ENCODE assay signal across 7 mouse cellular contexts in genomic region chr7:107708491-107709112, GRCm38 (mm10). TPM values are rescaled to one million over a fixed set of nuclear protein-coding genes. Genes with fewer than 3 reads are reported as not detected.
A peak's percentile ranks its signal among the peaks of the same experiment; 100 is the strongest.
DNase-seq lines count a peak whose midpoint lies in the region; ATAC-seq and TF ChIP-seq lines count a peak whose summit lies in the region.

No protein-coding gene starts in this region.

- H3K4me3 ChIP-seq in embryonic facial prominence, embryonic 13.5 days = peak overlapping the region; percentile 30
- 0 out of 2 replicates have a peak overlapping the region, but pooled peaks have one; percentile 8 for H3K4me3 ChIP-seq in limb, embryonic 11.5 days (ENCODE audit: low read depth, low read length)
- peak overlapping the region; percentile 10; the same call in 1 of the 2 replicates for H3K4me3 ChIP-seq in midbrain, embryonic 13.5 days (replicated peaks)
- H3K4me3 ChIP-seq in small intestine, adult 2 months (ENCODE audit: low read depth, low read length) = peak overlapping the region; percentile 11; the same call in 1 of the 2 replicates

- H3K4me2 ChIP-seq in embryonic facial prominence, embryonic 13.5 days = peak overlapping the region; percentile 55
- H3K4me2 ChIP-seq in limb, embryonic 11.5 days (ENCODE audit: low read depth, severe bottlenecking) = peak overlapping the region; percentile 31
- H3K4me2 ChIP-seq in midbrain, embryonic 13.5 days (replicated peaks) = peak overlapping the region; percentile 45

- no peaks in the 10 kb centered on the region for H3K36me3 ChIP-seq in embryonic facial prominence, embryonic 13.5 days
- H3K36me3 ChIP-seq in limb, embryonic 11.5 days (ENCODE audit: control insufficient read depth, insufficient read depth, low read length) = no peaks in the 10 kb centered on the region
- H3K36me3 ChIP-seq in midbrain, embryonic 13.5 days = no peaks in the 10 kb centered on the region
- H3K36me3 ChIP-seq in small intestine, adult 2 months (ENCODE audit: control insufficient read depth, insufficient read depth, low read length) = peaks cover 14% of the 10 kb centered on the region

- H3K27me3 ChIP-seq in embryonic facial prominence, embryonic 13.5 days = no peaks in the 10 kb centered on the region
- no peaks in the 10 kb centered on the region for H3K27me3 ChIP-seq in limb, embryonic 11.5 days (ENCODE audit: control insufficient read depth, insufficient read depth, low read length)
- H3K27me3 ChIP-seq in midbrain, embryonic 13.5 days = no peaks in the 10 kb centered on the region
- no peaks in the 10 kb centered on the region for H3K27me3 ChIP-seq in small intestine, adult 2 months (ENCODE audit: control insufficient read depth, insufficient read depth, low read length)

- peak overlapping the region; percentile 4 for H3K9ac ChIP-seq in embryonic facial prominence, embryonic 13.5 days
- peak overlapping the region; percentile 37; the same call in 1 of the 2 replicates for H3K9ac ChIP-seq in limb, embryonic 11.5 days (ENCODE audit: low read length)
- H3K9ac ChIP-seq in midbrain, embryonic 13.5 days (replicated peaks) = no peak overlapping the region; the same call in 1 of the 2 replicates

- DNase-seq in adrenal gland, postnatal 14 days = peak; percentile 85
- peak; percentile 41 to 63 for DNase-seq in heart, adult 9 months (ENCODE audit: low spot score in 2 of 2)
- DNase-seq in kidney, adult 8-10 months = peak; percentile 70 to 75
- peak; percentile 85 for DNase-seq in limb, embryonic 11.5 days (ENCODE audit: low spot score)

- peaks cover 32% of the 10 kb centered on the region for H3K4me1 ChIP-seq in embryonic facial prominence, embryonic 13.5 days
- H3K4me1 ChIP-seq in limb, embryonic 11.5 days (ENCODE audit: control insufficient read depth, insufficient read depth, low read length) = peaks cover 19% of the 10 kb centered on the region
- H3K4me1 ChIP-seq in midbrain, embryonic 13.5 days (replicated peaks) = peaks cover 11% of the 10 kb centered on the region; the same call in 1 of the 2 replicates
- H3K4me1 ChIP-seq in small intestine, adult 2 months (ENCODE audit: control insufficient read depth, insufficient read depth, insufficient read length, low read length) = peaks cover 18% of the 10 kb centered on the region; the same call in 1 of the 2 replicates

- H3K9me3 ChIP-seq in embryonic facial prominence, embryonic 13.5 days = no peaks in the 10 kb centered on the region
- no peaks in the 10 kb centered on the region for H3K9me3 ChIP-seq in limb, embryonic 11.5 days (ENCODE audit: control insufficient read depth, low read length)
- no peaks in the 10 kb centered on the region for H3K9me3 ChIP-seq in midbrain, embryonic 13.5 days

- no peak for TF ChIP-seq POLR2A in small intestine, adult 2 months (IDR thresholded peaks at IDR 0.05; ENCODE audit: low read depth, low read length)

- TF ChIP-seq CTCF in small intestine, adult 2 months (IDR thresholded peaks at IDR 0.05; ENCODE audit: extremely low read depth, insufficient read length, insufficient replicate concordance, low read depth, low read length) = peak; percentile 68

- peak; percentile 79 for ATAC-seq in embryonic facial prominence, embryonic 13.5 days (ENCODE audit: insufficient number of reproducible peaks, insufficient read depth, low FRiP score, low TSS enrichment, low read depth)
- peak; percentile 89 for ATAC-seq in limb, embryonic 11.5 days (ENCODE audit: insufficient number of reproducible peaks, low FRiP score, low TSS enrichment, low read depth)
- peak; percentile 87 for ATAC-seq in midbrain, embryonic 13.5 days

- 3% methylated on average over 10 of the region's 10 CpGs for whole genome bisulfite sequencing in embryonic facial prominence, embryonic 13.5 days
- whole genome bisulfite sequencing in limb, embryonic 11.5 days = 2% methylated on average over 10 of the region's 10 CpGs
- 3% methylated on average over 10 of the region's 10 CpGs for WGBS in midbrain, embryonic 13.5 days
- 3% methylated on average over 10 of the region's 10 CpGs for WGBS in small intestine, adult 2 months

- peak overlapping the region; percentile 75 for H3K27ac ChIP-seq in embryonic facial prominence, embryonic 13.5 days
- peak overlapping the region; percentile 59 for H3K27ac ChIP-seq in limb, embryonic 11.5 days (replicated peaks; ENCODE audit: low read depth, low read length)
- H3K27ac ChIP-seq in midbrain, embryonic 13.5 days = no peak overlapping the region
- H3K27ac ChIP-seq in small intestine, adult 2 months (ENCODE audit: insufficient read depth, low read depth, low read length) = no peak overlapping the region

RNA-seq across cellular contexts. Expression of gene Cyb5r2, which starts 49.2 kb away (rescaled TPM):
- total RNA-seq in adrenal gland, postnatal 14 days (2021) = not detected in 2 replicates
- polyA plus RNA-seq in embryonic facial prominence, embryonic 13.5 days (2015; fragmentation: Nextera tagmentation; extraction: Ambion mirVana) = 0.18 and 0.25 TPM in 2 replicates
- 0.47 and 0.92 TPM in 2 replicates for polyA plus RNA-seq in limb, embryonic 11.5 days (2014; fragmentation: Nextera tagmentation; extraction: Ambion mirVana)
- polyA plus RNA-seq in midbrain, embryonic 13.5 days (2015; fragmentation: Nextera tagmentation; extraction: Ambion mirVana) = 0.06 and 0.08 TPM in 2 replicates
- polyA plus RNA-seq in small intestine, adult 2 months (2012; rRNA removed) = not detected in 2 replicates

Comparison
In these comparisons a context has a peak if more than half of its experiments do, and no peak if none do; other contexts are left out.
1. H3K27ac ChIP-seq: peak in embryonic facial prominence, embryonic 13.5 days (single experiment) and limb, embryonic 11.5 days (single experiment); none in midbrain, embryonic 13.5 days (single experiment) and small intestine, adult 2 months (single experiment).
2. Peak in every context shown above with its lines, with median percentiles within 50 percentile points of each other: DNase-seq, ATAC-seq, H3K4me2 ChIP-seq and H3K4me3 ChIP-seq.